8 mouse cellular contexts compared by ENCODE assay signal in genomic region chr2:27039286-27039685, GRCm38 (mm10). TPM values are rescaled to one million over a fixed set of nuclear protein-coding genes. Genes with fewer than 3 reads are reported as not detected.
DNase-seq lines count a peak whose midpoint lies in the region; ATAC-seq lines count a peak whose summit lies in the region.
"Had no signal": no experiment of that assay in that cellular context is flagged by ENCODE, and none has a peak within 500 bp of the region (broad histone marks: within the 10 kb centered on the region; RNA-seq: fewer than 3 reads in every experiment).

No protein-coding gene starts in this region.

- DNase-seq in liver (peak; percentile 39), MN1 (ENCODE audit: low spot score) (peak; percentile 59)
- no peak for DNase-seq in liver, embryonic 11.5 days (ENCODE audit: low spot score)
- DNase-seq in forebrain, embryonic 14.5 days (ENCODE audit: low spot score), result no peak
- peak; percentile 52 for DNase-seq in retina, embryonic 14.5 days (ENCODE audit: low spot score)
- no peak for DNase-seq in Muller cell, postnatal 12 days (ENCODE audit: inconsistent ontology term)
- no peak for DNase-seq in gastrocnemius, postnatal 10 days

- no peak overlapping the region for H3K4me2 ChIP-seq in liver, embryonic 11.5 days
- no peak overlapping the region for H3K4me2 ChIP-seq in forebrain, embryonic 14.5 days (ENCODE audit: low read length)
- H3K4me2 ChIP-seq: embryonic facial prominence, embryonic 13.5 days had no signal

- H3K27ac ChIP-seq in liver, embryonic 11.5 days (ENCODE audit: low read depth, low read length), result no peak overlapping the region
- H3K27ac ChIP-seq in forebrain, embryonic 14.5 days (ENCODE audit: low read depth, low read length), result no peak overlapping the region
- H3K27ac ChIP-seq: embryonic facial prominence, embryonic 13.5 days had no signal

- no peak overlapping the region for H3K9ac ChIP-seq in liver, embryonic 11.5 days (ENCODE audit: low read depth, low read length)
- H3K9ac ChIP-seq in forebrain, embryonic 14.5 days (ENCODE audit: low read length), result no peak overlapping the region
- H3K9ac ChIP-seq: embryonic facial prominence, embryonic 13.5 days had no signal

- H3K36me3 ChIP-seq in liver, embryonic 11.5 days (ENCODE audit: control insufficient read depth, insufficient read depth, low read length), result no peaks in the 10 kb centered on the region
- no peaks in the 10 kb centered on the region for H3K36me3 ChIP-seq in forebrain, embryonic 14.5 days (ENCODE audit: control insufficient read depth, insufficient read depth, low read length)
- H3K36me3 ChIP-seq: embryonic facial prominence, embryonic 13.5 days had no signal

- H3K27me3 ChIP-seq in liver, embryonic 11.5 days (replicated peaks; ENCODE audit: control insufficient read depth, insufficient read depth, low read length), result no peaks in the 10 kb centered on the region; the same call in 1 of the 2 replicates
- no peaks in the 10 kb centered on the region for H3K27me3 ChIP-seq in forebrain, embryonic 14.5 days (replicated peaks; ENCODE audit: control insufficient read depth, insufficient read depth, low read length)
- H3K27me3 ChIP-seq: embryonic facial prominence, embryonic 13.5 days had no signal

- WGBS in liver, embryonic 11.5 days, result 6% methylated on average over 1 of the region's 1 CpGs
- WGBS in forebrain, embryonic 14.5 days, result 0% methylated on average over 1 of the region's 1 CpGs

- no peak overlapping the region for H3K4me3 ChIP-seq in liver, embryonic 11.5 days (ENCODE audit: low read depth, low read length)
- H3K4me3 ChIP-seq in forebrain, embryonic 14.5 days (ENCODE audit: low read depth, low read length), result no peak overlapping the region
- H3K4me3 ChIP-seq: embryonic facial prominence, embryonic 13.5 days had no signal

- no peak for ATAC-seq in liver, embryonic 11.5 days (replicated peaks; ENCODE audit: low FRiP score)
- peak; percentile 40; the same call in 1 of the 2 replicates for ATAC-seq in forebrain, embryonic 14.5 days

- no peaks in the 10 kb centered on the region for H3K9me3 ChIP-seq in liver, embryonic 11.5 days (ENCODE audit: control insufficient read depth, low read length)
- H3K9me3 ChIP-seq in forebrain, embryonic 14.5 days (replicated peaks; ENCODE audit: control insufficient read depth, low read length), result no peaks in the 10 kb centered on the region
- H3K9me3 ChIP-seq: embryonic facial prominence, embryonic 13.5 days had no signal

- H3K4me1 ChIP-seq in liver, embryonic 11.5 days (replicated peaks; ENCODE audit: control insufficient read depth, insufficient read depth, low read length), result no peaks in the 10 kb centered on the region; the same call in 1 of the 2 replicates
- H3K4me1 ChIP-seq in forebrain, embryonic 14.5 days (ENCODE audit: control insufficient read depth, insufficient read depth, low read length), result no peaks in the 10 kb centered on the region

RNA-seq across cellular contexts. Expression of gene Slc2a6, which starts 11.5 kb away (rescaled TPM):
- polyA plus RNA-seq in liver, embryonic 11.5 days (2014; fragmentation: Nextera tagmentation; extraction: Ambion mirVana), result 0.51 and 0.64 TPM in 2 replicates
- 3.4 TPM in 2 replicates for polyA plus RNA-seq in forebrain, embryonic 14.5 days (2014; fragmentation: Nextera tagmentation; extraction: Ambion mirVana)
- under 1 TPM; 0.16 to 0.27 TPM for total RNA-seq in gastrocnemius, postnatal 10 days (2021)

RNA-seq across cellular contexts. Expression of gene Cacfd1, which starts 29.6 kb away (rescaled TPM):
- polyA plus RNA-seq in liver, embryonic 11.5 days (2014; fragmentation: Nextera tagmentation; extraction: Ambion mirVana), result 32.6 and 32.9 TPM in 2 replicates
- polyA plus RNA-seq in forebrain, embryonic 14.5 days (2014; fragmentation: Nextera tagmentation; extraction: Ambion mirVana), result 58.7 and 64.8 TPM in 2 replicates
- 10 to 100 TPM; 24.0 to 26.2 TPM for total RNA-seq in gastrocnemius, postnatal 10 days (2021)

RNA-seq across cellular contexts. Expression of gene Mymk, which starts 32.7 kb away (rescaled TPM):
- 0.12 and 0.13 TPM in 2 replicates for polyA plus RNA-seq in liver, embryonic 11.5 days (2014; fragmentation: Nextera tagmentation; extraction: Ambion mirVana)
- polyA plus RNA-seq in forebrain, embryonic 14.5 days (2014; fragmentation: Nextera tagmentation; extraction: Ambion mirVana), result not detected in 2 replicates
- 10 to 100 TPM; 51.6 to 58.5 TPM for total RNA-seq in gastrocnemius, postnatal 10 days (2021)

RNA-seq across cellular contexts. Expression of gene Adamtsl2, which starts 39.9 kb away (rescaled TPM):
- 1.8 and 3.5 TPM in 2 replicates for polyA plus RNA-seq in liver, embryonic 11.5 days (2014; fragmentation: Nextera tagmentation; extraction: Ambion mirVana)
- polyA plus RNA-seq in forebrain, embryonic 14.5 days (2014; fragmentation: Nextera tagmentation; extraction: Ambion mirVana), result 10.4 TPM in 2 replicates
- total RNA-seq in gastrocnemius, postnatal 10 days (2021), result 1 to 10 TPM; 3.1 to 4.8 TPM

Comparison
In these comparisons a context has a peak if more than half of its experiments do, and no peak if none do; other contexts are left out.
1. DNase-seq: peak in liver (single experiment), MN1 (single experiment) and retina, embryonic 14.5 days (single experiment); none in liver, embryonic 11.5 days (single experiment), forebrain, embryonic 14.5 days (single experiment), Muller cell, postnatal 12 days (single experiment) and gastrocnemius, postnatal 10 days (single experiment).